Mouse (Mus musculus) lung, embryonic 14.5 days (tissue): ENCODE data around the gene Rinl. TPM values are rescaled to one million over a fixed set of nuclear protein-coding genes. Genes with fewer than 3 reads are reported as not detected.
A peak's percentile ranks its signal among the peaks of the same experiment; 100 is the strongest.

Source experiments
- ATAC-seq: fragments of 200-750 bp; cut with Nextera tagmentation; 2 replicates; pipeline ENCODE4 v1.8.0; 2017; ENCODE audit warnings: mild to moderate bottlenecking, moderate TSS enrichment, moderate library complexity; ENCODE audit not compliant: insufficient read depth
- DNase-seq: peaks from one replicate; pipeline ENCODE4 v3.0.0-alpha.2; 2015
- H3K27ac ChIP-seq: fragments of 300-500 bp; sonication (generic); 2 replicates; pipeline ENCODE4 v1.5.1; 2014; ENCODE audit warnings: low read depth, mild to moderate bottlenecking, moderate library complexity
- H3K27me3 ChIP-seq: fragments of 300-500 bp; sonication (generic); 2 replicates; pipeline ENCODE4 v1.6.1; 2014; ENCODE audit warnings: low read length, control low read depth; ENCODE audit not compliant: insufficient read depth
- H3K36me3 ChIP-seq: fragments of 300-500 bp; sonication (generic); 2 replicates; pipeline ENCODE4 v1.6.1; 2014; ENCODE audit warnings: control low read depth; ENCODE audit not compliant: insufficient read depth
- H3K4me1 ChIP-seq: fragments of 300-500 bp; sonication (generic); 2 replicates; pipeline ENCODE4 v1.6.1; 2014; ENCODE audit warnings: antibody characterized with exemption, control low read depth; ENCODE audit not compliant: insufficient read depth
- H3K4me2 ChIP-seq: fragments of 300-500 bp; sonication (generic); 2 replicates; pipeline ENCODE4 v1.6.1; 2014; ENCODE audit warnings: mild to moderate bottlenecking
- H3K4me3 ChIP-seq: fragments of 300-500 bp; sonication (generic); 2 replicates; pipeline ENCODE4 v1.5.1; 2014; ENCODE audit warnings: low read depth, low read length
- H3K9ac ChIP-seq: fragments of 300-500 bp; sonication (generic); 2 replicates; pipeline ENCODE4 v1.6.1; 2014
- H3K9me3 ChIP-seq: fragments of 300-500 bp; sonication (generic); 2 replicates; pipeline ENCODE4 v1.6.1; 2016; ENCODE audit warnings: low read depth, low read length, control low read depth
- CTCF ChIP-seq: IDR thresholded peaks from 2 replicates; pipeline ENCODE4 v1.5.1; 2016; ENCODE audit warnings: antibody characterized with exemption, low read depth
- WGBS: fragments of 180-500 bp; shearing (Covaris S2); extraction: QIAGEN DNeasy Blood & Tissue Kit; methylation state at CpG from one replicate; pipeline ENCODE4 v1.1.7; 2014; 5-methylcytosine and 5-hydroxymethylcytosine counted together
- polyA plus RNA-seq: library from polyadenylated mRNA; unstranded; fragments of >200 nt; fragmentation: Nextera tagmentation; extraction: Ambion mirVana; gene quantifications from 2 replicates; pipeline ENCODE4 v1.2.1, GENCODE M21; 2014

Gene Rinl
- polyA plus RNA-seq = 6.8 and 6.9 TPM in 2 replicates

GRCm38 (mm10) chr7:28788307-28789195 is at the start of gene Rinl:
TSS of gene Rinl (plus strand) at chr7:28788969.
- no peak within 1 kb of the TSS for H3K4me2 ChIP-seq
- no peak within 1 kb of the TSS for H3K4me3 ChIP-seq
- H3K36me3 ChIP-seq = peaks cover 11% of the 10 kb centered on the region; the same call in 1 of the 2 replicates
- H3K9me3 ChIP-seq = no peaks in the 10 kb centered on the region
- no peak within 1 kb of the TSS for H3K9ac ChIP-seq
- H3K4me1 ChIP-seq = peaks cover 11% of the 10 kb centered on the region
- H3K27me3 ChIP-seq = no peaks in the 10 kb centered on the region
- DNase-seq (no peak), ATAC-seq (no peak)
- H3K27ac ChIP-seq = no peak within 1 kb of the TSS; the same call in 1 of the 2 replicates
- TF ChIP-seq CTCF = no peak
- 49% methylated on average over 5 of the region's 5 CpGs for WGBS

- WGBS = 92% methylated on average over 21 of the region's 21 CpGs
- Histone ChIP-seq H3K4me2 (no peak overlapping the region), H3K27ac (no peak overlapping the region), H3K9ac (no peak overlapping the region), H3K36me3 (peaks cover 38% of the 10 kb centered on the region), H3K4me3 (no peak overlapping the region), H3K4me1 (peaks cover 7% of the 10 kb centered on the region; the same call in 1 of the 2 replicates), H3K27me3 (no peaks in the 10 kb centered on the region), H3K9me3 (no peaks in the 10 kb centered on the region)
- no peak for ATAC-seq
- no peak for DNase-seq
- no peak for TF ChIP-seq CTCF
Measured at GRCm38 (mm10) chr7:28739829-28740228, 48.9 kb upstream of the Rinl start.

- Histone ChIP-seq H3K27me3 (no peaks in the 10 kb centered on the region), H3K4me3 (peak overlapping the region; percentile 68), H3K4me2 (peak overlapping the region; percentile 93), H3K27ac (peak overlapping the region; percentile 65; the same call in 1 of the 2 replicates), H3K9me3 (no peaks in the 10 kb centered on the region), H3K4me1 (peaks cover 7% of the 10 kb centered on the region; the same call in 1 of the 2 replicates), H3K36me3 (peaks cover 36% of the 10 kb centered on the region), H3K9ac (peak overlapping the region; percentile 76)
- no peak for TF ChIP-seq CTCF
- 27% methylated on average over 9 of the region's 9 CpGs for WGBS
- DNase-seq (no peak), ATAC-seq (no peak)
Measured at GRCm38 (mm10) chr7:28740949-28741348, 47.8 kb upstream of the Rinl start.

GRCm38 (mm10) chr7:28741368-28741708 is 47.4 kb upstream of the Rinl start:
- Histone ChIP-seq H3K27me3 (no peaks in the 10 kb centered on the region), H3K9ac (peak overlapping the region; percentile 76), H3K4me3 (peak overlapping the region; percentile 68), H3K4me1 (peaks cover 7% of the 10 kb centered on the region; the same call in 1 of the 2 replicates), H3K36me3 (peaks cover 34% of the 10 kb centered on the region), H3K4me2 (peak overlapping the region; percentile 93), H3K27ac (peak overlapping the region; percentile 65; the same call in 1 of the 2 replicates), H3K9me3 (no peaks in the 10 kb centered on the region)
- TF ChIP-seq CTCF = no peak; the same call in 1 of the 2 replicates
- no peak for DNase-seq
- 1% methylated on average over 13 of the region's 13 CpGs for WGBS
- 0 out of 2 replicates have a peak, but pooled peaks have one; percentile 22 for ATAC-seq

- Histone ChIP-seq H3K4me3 (peak within 1 kb of the TSS; percentile 68), H3K27ac (peak within 1 kb of the TSS; percentile 77), H3K36me3 (peaks cover 37% of the 10 kb centered on the region), H3K27me3 (no peaks in the 10 kb centered on the region), H3K9ac (peak within 1 kb of the TSS; percentile 76), H3K9me3 (no peaks in the 10 kb centered on the region), H3K4me1 (peaks cover 7% of the 10 kb centered on the region; the same call in 1 of the 2 replicates), H3K4me2 (peak within 1 kb of the TSS; percentile 93)
- peak; percentile 98 for ATAC-seq
- TF ChIP-seq CTCF = peak; percentile 92
- peak; percentile 99 for DNase-seq
- under 1% methylated on average over 39 of the region's 39 CpGs for WGBS
Measured at GRCm38 (mm10) chr7:28741709-28742438, 46.9 kb upstream of the Rinl start, which contains the start of the genes Mrps12 and Sars2. TSS of gene Mrps12 (minus strand) at chr7:28741820. TSS of gene Sars2 (plus strand) at chr7:28741992.

GRCm38 (mm10) chr7:28749935-28750334 is 38.8 kb upstream of the Rinl start:
- no peak overlapping the region for H3K4me3 ChIP-seq
- no peak for DNase-seq
- H3K4me2 ChIP-seq = no peak overlapping the region
- no peak overlapping the region for H3K27ac ChIP-seq
- no peak for ATAC-seq
- H3K9ac ChIP-seq = no peak overlapping the region
- no peak for TF ChIP-seq CTCF
- no peaks in the 10 kb centered on the region for H3K4me1 ChIP-seq
- no peaks in the 10 kb centered on the region for H3K27me3 ChIP-seq
- WGBS = 87% methylated on average over 7 of the region's 7 CpGs
- H3K36me3 ChIP-seq = peaks cover 29% of the 10 kb centered on the region; the same call in 1 of the 2 replicates
- no peaks in the 10 kb centered on the region for H3K9me3 ChIP-seq

- no peak within 1 kb of the TSS for H3K4me3 ChIP-seq
- ATAC-seq = no peak; the same call in 1 of the 2 replicates
- TF ChIP-seq CTCF = no peak
- H3K27me3 ChIP-seq = peaks cover 9% of the 10 kb centered on the region; the same call in 1 of the 2 replicates
- 3% methylated on average over 17 of the region's 17 CpGs for WGBS
- no peaks in the 10 kb centered on the region for H3K4me1 ChIP-seq
- H3K9me3 ChIP-seq = no peaks in the 10 kb centered on the region
- no peak within 1 kb of the TSS for H3K9ac ChIP-seq
- no peak for DNase-seq
- H3K4me2 ChIP-seq = peak within 1 kb of the TSS; percentile 23; the same call in 1 of the 2 replicates
- no peak within 1 kb of the TSS for H3K27ac ChIP-seq
- peaks cover 36% of the 10 kb centered on the region; the same call in 1 of the 2 replicates for H3K36me3 ChIP-seq
Measured at GRCm38 (mm10) chr7:28756079-28756478, 32.7 kb upstream of the Rinl start, which contains the start of gene Ccer2. TSS of gene Ccer2 (plus strand) at chr7:28756174.
